Mouse (Mus musculus) limb, embryonic 11.5 days (tissue): ENCODE measurements around the gene Fbxo39. TPM values are rescaled to one million over a fixed set of nuclear protein-coding genes. Genes with fewer than 3 reads are reported as not detected.
A peak's percentile ranks its signal among the peaks of the same experiment; 100 is the strongest.

Source experiments
- ATAC-seq: fragments of 200-750 bp; cut with Nextera tagmentation; 2 replicates; pipeline ENCODE4 v1.8.0; 2017; ENCODE audit warnings: low read depth; ENCODE audit not compliant: insufficient number of reproducible peaks, low FRiP score, low TSS enrichment
- DNase-seq: peaks from one replicate; pipeline ENCODE4 v3.0.0-alpha.2; 2015; ENCODE audit warnings: low spot score
- H3K27ac ChIP-seq: fragments of 300-500 bp; sonication (generic); replicated peaks from 2 replicates; pipeline ENCODE4 v1.5.1; 2014; ENCODE audit warnings: low read depth, mild to moderate bottlenecking, low read length
- H3K27me3 ChIP-seq: fragments of 300-500 bp; sonication (generic); 2 replicates; pipeline ENCODE4 v1.6.1; 2014; ENCODE audit warnings: mild to moderate bottlenecking, low read length, mixed read lengths; ENCODE audit not compliant: control insufficient read depth, insufficient read depth
- H3K36me3 ChIP-seq: fragments of 300-500 bp; sonication (generic); 2 replicates; pipeline ENCODE4 v1.6.1; 2014; ENCODE audit warnings: mild to moderate bottlenecking, low read length, moderate library complexity, mixed read lengths; ENCODE audit not compliant: control insufficient read depth, insufficient read depth
- H3K4me1 ChIP-seq: fragments of 300-500 bp; sonication (generic); 2 replicates; pipeline ENCODE4 v1.6.1; 2014; ENCODE audit warnings: low read length, mixed read lengths; ENCODE audit not compliant: control insufficient read depth, insufficient read depth
- H3K4me2 ChIP-seq: fragments of 300-500 bp; sonication (generic); 2 replicates; pipeline ENCODE4 v1.6.1; 2014; ENCODE audit warnings: low read depth, mild to moderate bottlenecking, moderate library complexity; ENCODE audit not compliant: severe bottlenecking
- H3K4me3 ChIP-seq: fragments of 300-500 bp; sonication (generic); 2 replicates; pipeline ENCODE4 v1.5.1; 2014; ENCODE audit warnings: low read depth, low read length
- H3K9ac ChIP-seq: fragments of 300-500 bp; sonication (generic); 2 replicates; pipeline ENCODE4 v1.6.1; 2014; ENCODE audit warnings: mild to moderate bottlenecking, low read length
- H3K9me3 ChIP-seq: fragments of 300-500 bp; sonication (generic); 2 replicates; pipeline ENCODE4 v1.6.1; 2016; ENCODE audit warnings: low read length; ENCODE audit not compliant: control insufficient read depth
- WGBS: fragments of 180-500 bp; shearing (Covaris S2); extraction: QIAGEN DNeasy Blood & Tissue Kit; methylation state at CpG from one replicate; pipeline ENCODE4 v1.1.7; 2014; 5-methylcytosine and 5-hydroxymethylcytosine counted together
- polyA plus RNA-seq: library from polyadenylated mRNA; unstranded; fragments of >200 nt; fragmentation: Nextera tagmentation; extraction: Ambion mirVana; gene quantifications from 2 replicates; pipeline ENCODE4 v1.2.1, GENCODE M21; 2014

Fbxo39 gene
- polyA plus RNA-seq, 1 experiment from 2014 or later: not detected

DNA sequence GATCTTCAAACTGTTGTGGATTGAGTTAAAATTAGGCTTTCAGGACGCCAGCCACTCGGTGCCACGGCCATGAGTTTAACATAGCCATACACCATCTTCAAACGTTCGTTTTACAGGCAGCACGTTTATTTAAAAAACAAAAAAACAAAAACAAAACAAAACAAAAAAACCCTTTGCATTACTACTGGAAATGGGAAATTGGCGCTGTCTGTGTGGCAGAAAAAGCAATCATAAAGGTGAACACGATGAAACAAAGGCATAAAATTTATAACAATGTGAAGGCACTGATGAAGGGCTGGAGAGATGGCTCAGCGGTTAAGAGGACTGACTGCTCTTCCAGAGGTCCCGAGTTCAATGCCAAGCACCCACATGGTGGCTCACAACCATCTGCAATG lies 48.1 kb downstream of the Fbxo39 start, which contains the start of gene Tekt1:
Tekt1 (minus strand) TSS at position 96 of the 395 bp plus-strand sequence.
- no peak for ATAC-seq
- Histone ChIP-seq H3K4me1 (peaks cover 4% of the 10 kb centered on the region), H3K9ac (peak within 1 kb of the TSS; percentile 76), H3K4me3 (peak within 1 kb of the TSS; percentile 37), H3K36me3 (no peaks in the 10 kb centered on the region), H3K27ac (0 out of 2 replicates have a peak within 1 kb of the TSS, but pooled peaks have one; percentile 14), H3K9me3 (no peaks in the 10 kb centered on the region), H3K4me2 (peak within 1 kb of the TSS; percentile 79), H3K27me3 (no peaks in the 10 kb centered on the region)
- WGBS: 36% methylated on average over 10 of the region's 10 CpGs
- DNase-seq: no peak

DNA sequence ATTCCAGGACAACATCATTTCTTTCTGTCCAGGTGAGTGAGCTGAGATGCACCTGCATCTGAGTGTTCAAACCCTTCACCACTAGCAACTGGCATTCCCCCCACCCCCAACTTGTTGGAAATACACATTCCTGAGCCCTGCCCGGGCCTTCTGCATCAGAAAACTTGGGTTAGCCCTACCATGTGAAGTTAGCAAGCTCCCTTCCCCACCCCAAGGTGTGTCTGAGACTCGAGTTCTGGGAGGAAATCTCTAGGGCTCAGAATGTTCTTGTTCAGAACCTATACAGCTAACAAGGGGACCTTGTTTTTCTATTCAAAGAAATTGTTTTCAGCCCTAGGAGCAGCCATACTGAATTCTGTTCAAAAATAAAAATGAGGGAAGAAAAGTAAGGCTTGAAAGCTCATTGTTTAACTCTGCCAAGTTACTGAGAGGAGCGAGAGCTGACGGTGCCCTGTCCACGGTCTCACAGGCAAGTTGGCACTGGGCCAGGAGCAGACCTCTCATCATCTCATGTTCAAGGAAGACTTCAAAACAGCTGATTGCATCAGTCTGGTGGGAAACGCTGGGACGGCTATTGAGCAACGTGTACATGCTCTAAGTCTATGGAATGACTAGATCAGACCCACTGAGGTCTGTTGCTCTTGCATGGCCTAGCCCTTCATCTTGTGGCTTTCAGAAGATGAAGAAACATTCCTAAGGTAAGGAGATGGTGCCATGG lies 49.4 kb downstream of the Fbxo39 start:
- ATAC-seq: no peak
- 89% methylated on average over 8 of the region's 8 CpGs for WGBS
- no peak overlapping the region for H3K4me3 ChIP-seq

DNA sequence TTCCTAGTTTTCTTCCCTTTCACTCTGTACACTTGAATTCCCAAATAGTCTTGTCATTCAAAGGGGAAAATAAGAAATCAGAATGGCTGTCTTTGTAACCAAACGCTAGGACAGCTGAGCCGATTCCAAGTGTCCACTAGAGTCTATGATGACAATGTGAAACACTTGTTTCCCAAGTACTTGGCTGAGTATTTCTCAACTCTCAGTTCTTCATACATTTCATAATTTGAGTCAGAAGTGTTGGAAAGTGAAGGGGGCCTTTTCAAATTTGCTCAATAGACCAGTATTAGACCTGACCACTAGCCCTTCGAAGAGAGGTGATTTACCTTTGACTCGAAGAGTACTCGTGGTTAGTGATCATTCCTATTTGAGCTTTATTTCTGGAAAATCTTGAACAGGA lies 50.3 kb downstream of the Fbxo39 start:
- Histone ChIP-seq H3K27me3 (no peaks in the 10 kb centered on the region), H3K4me2 (no peak overlapping the region), H3K4me3 (no peak overlapping the region), H3K36me3 (no peaks in the 10 kb centered on the region), H3K9me3 (no peaks in the 10 kb centered on the region), H3K27ac (no peak overlapping the region), H3K9ac (no peak overlapping the region), H3K4me1 (peaks cover 4% of the 10 kb centered on the region)
- no peak for DNase-seq
- 93% methylated on average over 5 of the region's 5 CpGs for WGBS
- no peak for ATAC-seq

More for the DNA sequence above, 49.4 kb downstream of the Fbxo39 start:
- no peaks in the 10 kb centered on the region for H3K27me3 ChIP-seq
- H3K36me3 ChIP-seq: no peaks in the 10 kb centered on the region
- no peak overlapping the region for H3K4me2 ChIP-seq
- H3K9me3 ChIP-seq: no peaks in the 10 kb centered on the region
- H3K27ac ChIP-seq: no peak overlapping the region
- DNase-seq: no peak
- H3K9ac ChIP-seq: no peak overlapping the region
- H3K4me1 ChIP-seq: peaks cover 4% of the 10 kb centered on the region

DNA sequence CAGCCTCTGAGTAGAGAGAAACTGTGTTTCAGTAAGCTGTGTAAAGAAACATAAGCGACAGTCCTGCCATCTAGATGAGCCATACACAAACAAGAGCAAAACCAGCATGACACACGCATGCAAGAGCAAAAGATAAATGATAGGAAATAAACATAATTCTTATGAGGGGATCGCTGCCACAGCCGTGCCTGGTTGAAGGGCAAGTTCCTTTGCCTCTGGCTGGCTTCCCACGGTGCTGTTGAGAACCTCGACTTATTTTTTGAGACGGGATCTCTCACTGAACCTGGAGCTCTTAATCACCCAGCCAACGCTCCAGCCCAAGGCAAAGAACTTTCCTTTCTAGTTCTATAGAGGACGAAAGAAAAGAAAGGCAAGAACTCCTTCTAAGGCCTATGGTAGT lies 51.9 kb downstream of the Fbxo39 start:
- H3K9me3 ChIP-seq: no peaks in the 10 kb centered on the region
- DNase-seq: no peak
- H3K27me3 ChIP-seq: no peaks in the 10 kb centered on the region
- no peak overlapping the region for H3K27ac ChIP-seq
- 84% methylated on average over 9 of the region's 9 CpGs for WGBS
- H3K9ac ChIP-seq: no peak overlapping the region
- no peak overlapping the region for H3K4me2 ChIP-seq
- ATAC-seq: no peak
- H3K36me3 ChIP-seq: no peaks in the 10 kb centered on the region
- peaks cover 4% of the 10 kb centered on the region for H3K4me1 ChIP-seq
- no peak overlapping the region for H3K4me3 ChIP-seq

DNA sequence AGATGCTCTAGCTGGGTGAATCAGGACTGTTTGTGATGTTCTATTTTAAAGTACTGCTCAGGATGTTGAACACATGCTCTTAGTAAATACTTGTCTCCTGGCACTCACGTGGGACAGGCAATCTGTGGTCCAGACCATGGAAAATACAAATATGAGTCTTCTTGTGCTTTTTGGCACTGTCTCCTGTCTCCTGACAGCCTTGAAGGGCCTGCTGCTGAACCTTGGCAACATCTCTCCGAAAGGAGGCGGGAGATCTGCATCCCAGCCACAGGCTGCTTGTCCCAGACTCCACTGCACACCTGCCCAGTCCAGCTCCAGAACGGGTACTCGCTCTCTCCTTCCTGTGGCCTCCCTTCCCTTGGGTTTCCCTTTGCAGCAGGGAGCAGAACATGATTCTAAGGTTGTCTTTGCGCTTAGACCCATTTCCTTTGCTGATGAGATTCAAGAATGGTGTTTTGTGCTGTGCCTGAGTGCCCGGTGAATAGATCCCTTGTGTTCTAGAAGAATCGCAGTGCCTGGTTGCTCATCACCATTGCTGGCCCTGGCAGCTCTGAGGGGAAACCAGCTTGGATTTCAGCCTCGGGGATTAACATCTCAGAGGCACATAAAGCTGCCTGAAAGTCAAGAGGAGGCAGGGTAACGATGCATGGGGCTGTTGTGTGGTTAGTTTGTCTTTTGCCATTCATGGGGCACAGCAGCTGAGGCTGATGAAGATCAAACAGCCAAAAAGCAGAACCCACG lies 53.9 kb downstream of the Fbxo39 start:
- DNase-seq (no peak), ATAC-seq (no peak)
- Histone ChIP-seq H3K4me1 (no peaks in the 10 kb centered on the region), H3K4me2 (no peak overlapping the region), H3K27me3 (no peaks in the 10 kb centered on the region), H3K9me3 (no peaks in the 10 kb centered on the region), H3K36me3 (no peaks in the 10 kb centered on the region), H3K4me3 (no peak overlapping the region), H3K27ac (no peak overlapping the region), H3K9ac (no peak overlapping the region)
- WGBS: 73% methylated on average over 11 of the region's 11 CpGs

Other genes starting within 250 kb of the Fbxo39 start
- 0.24 TPM in 1 of 2 replicates, not detected in the other for gene Pitpnm3, start 178.7 kb upstream of the Fbxo39 start, polyA plus RNA-seq
- gene Gm43951, start 107.6 kb upstream of the Fbxo39 start, polyA plus RNA-seq: 0.09 and 0.23 TPM in 2 replicates
- gene 4933427D14Rik, start 107.0 kb upstream of the Fbxo39 start, polyA plus RNA-seq: 9.9 and 11.0 TPM in 2 replicates
- gene Txndc17, start 106.9 kb upstream of the Fbxo39 start, polyA plus RNA-seq: 184 and 188 TPM in 2 replicates
- gene Med31, start 98.9 kb upstream of the Fbxo39 start, polyA plus RNA-seq: 46.3 and 52.7 TPM in 2 replicates
- gene Slc13a5, start 47.2 kb upstream of the Fbxo39 start, polyA plus RNA-seq: 0.11 TPM in 1 of 2 replicates, not detected in the other
- gene Xaf1, start 12.8 kb upstream of the Fbxo39 start, polyA plus RNA-seq: 1.9 and 2.5 TPM in 2 replicates
- 4.8 and 6.3 TPM in 2 replicates for gene Tekt1, start 48.0 kb downstream of the Fbxo39 start, polyA plus RNA-seq
- 12.2 and 13.2 TPM in 2 replicates for gene Smtnl2, start 97.3 kb downstream of the Fbxo39 start, polyA plus RNA-seq
- gene Ggt6, start 121.1 kb downstream of the Fbxo39 start, polyA plus RNA-seq: not detected in 2 replicates
- gene Mybbp1a, start 126.9 kb downstream of the Fbxo39 start, polyA plus RNA-seq: 175 and 192 TPM in 2 replicates
- 1.9 and 2.1 TPM in 2 replicates for gene Spns2, start 175.5 kb downstream of the Fbxo39 start, polyA plus RNA-seq
- 0.07 TPM in 1 of 2 replicates, not detected in the other for gene Spns3, start 236.1 kb downstream of the Fbxo39 start, polyA plus RNA-seq